Mouse (Mus musculus) forebrain, embryonic 15.5 days (tissue): Measurements from ENCODE around the gene Phlda1. TPM values are rescaled to one million over a fixed set of nuclear protein-coding genes. Genes with fewer than 3 reads are reported as not detected.

Experiments used
- ATAC-seq: fragments of 200-750 bp; cut with Nextera tagmentation; replicated peaks from 2 replicates; pipeline ENCODE4 v1.8.0; 2017; ENCODE audit warnings: mild to moderate bottlenecking, moderate TSS enrichment, moderate library complexity
- H3K27ac ChIP-seq: fragments of 300-500 bp; sonication (generic); replicated peaks from 2 replicates; pipeline ENCODE4 v1.5.1; 2015; ENCODE audit warnings: mild to moderate bottlenecking, inconsistent platforms
- H3K27me3 ChIP-seq: fragments of 300-500 bp; sonication (generic); 2 replicates; pipeline ENCODE4 v1.6.1; 2015; ENCODE audit warnings: inconsistent platforms
- H3K36me3 ChIP-seq: fragments of 300-500 bp; sonication (generic); 2 replicates; pipeline ENCODE4 v1.6.1; 2015; ENCODE audit warnings: mild to moderate bottlenecking, inconsistent platforms
- H3K4me1 ChIP-seq: fragments of 300-500 bp; sonication (generic); 2 replicates; pipeline ENCODE4 v1.6.1; 2015; ENCODE audit warnings: inconsistent platforms
- H3K4me2 ChIP-seq: fragments of 300-500 bp; sonication (generic); replicated peaks from 2 replicates; pipeline ENCODE4 v1.6.1; 2015; ENCODE audit warnings: mild to moderate bottlenecking, inconsistent platforms
- H3K4me3 ChIP-seq: fragments of 300-500 bp; sonication (generic); 2 replicates; pipeline ENCODE4 v1.5.1; 2015; ENCODE audit warnings: mild to moderate bottlenecking, inconsistent platforms
- H3K9ac ChIP-seq: fragments of 300-500 bp; sonication (generic); replicated peaks from 2 replicates; pipeline ENCODE4 v1.6.1; 2015; ENCODE audit warnings: mild to moderate bottlenecking, inconsistent platforms
- H3K9me3 ChIP-seq: fragments of 300-500 bp; sonication (generic); 2 replicates; pipeline ENCODE4 v1.6.1; 2016; ENCODE audit warnings: inconsistent platforms
- WGBS: fragments of 180-500 bp; shearing (Covaris S2); methylation state at CpG from one replicate; pipeline ENCODE4 v1.1.7; 2015; ENCODE audit warnings: mixed read lengths; 5-methylcytosine and 5-hydroxymethylcytosine counted together
- polyA plus RNA-seq: library from polyadenylated mRNA; unstranded; fragments of >200 nt; fragmentation: Nextera tagmentation; extraction: Ambion mirVana; gene quantifications from 2 replicates; pipeline ENCODE4 v1.2.1, GENCODE M21; 2015

The Phlda1 gene
- polyA plus RNA-seq, 1 experiment from 2014 or later, result 24.3 TPM

DNA sequence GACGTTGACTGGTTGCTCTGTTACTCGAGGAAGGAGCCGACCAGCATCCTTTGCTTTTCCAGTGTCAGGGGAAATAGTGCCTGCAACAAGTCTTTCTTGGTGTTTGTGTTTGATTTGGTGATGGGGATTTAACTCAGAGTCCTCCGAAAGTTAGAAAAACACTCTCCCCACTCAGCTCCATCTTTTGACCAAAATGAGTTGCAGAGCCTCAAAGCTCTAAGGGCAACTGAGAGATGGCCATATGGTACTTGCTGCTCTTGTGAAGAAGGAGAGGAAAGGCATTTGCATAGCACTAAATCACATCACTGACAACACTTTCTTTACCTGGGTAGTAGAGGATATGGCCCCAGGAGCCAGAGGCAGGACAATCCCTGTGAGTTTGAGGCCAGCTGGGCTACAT lies 12.3 kb downstream of the Phlda1 start:
- no peak overlapping the region for H3K4me3 ChIP-seq
- H3K9me3 ChIP-seq, result no peaks in the 10 kb centered on the region
- H3K27me3 ChIP-seq, result no peaks in the 10 kb centered on the region
- 86% methylated on average over 4 of the region's 4 CpGs for WGBS
- ATAC-seq, result no peak
- H3K4me2 ChIP-seq, result no peak overlapping the region
- H3K27ac ChIP-seq, result no peak overlapping the region
- no peaks in the 10 kb centered on the region for H3K36me3 ChIP-seq
- H3K9ac ChIP-seq, result no peak overlapping the region
- peaks cover 16% of the 10 kb centered on the region for H3K4me1 ChIP-seq

- Histone ChIP-seq H3K4me1 (peaks cover 16% of the 10 kb centered on the region), H3K27me3 (no peaks in the 10 kb centered on the region), H3K36me3 (no peaks in the 10 kb centered on the region), H3K4me3 (peak overlapping the region; percentile 28), H3K9ac (peak overlapping the region; percentile 6; the same call in 1 of the 2 replicates), H3K9me3 (no peaks in the 10 kb centered on the region), H3K4me2 (peak overlapping the region; percentile 40), H3K27ac (peak overlapping the region; percentile 50)
- 37% methylated on average over 24 of the region's 24 CpGs for WGBS
- ATAC-seq, result peak; percentile 68; the same call in 1 of the 2 replicates
Measured at GRCm38 (mm10) chr10:111519620-111520370, 13.7 kb downstream of the Phlda1 start.

DNA sequence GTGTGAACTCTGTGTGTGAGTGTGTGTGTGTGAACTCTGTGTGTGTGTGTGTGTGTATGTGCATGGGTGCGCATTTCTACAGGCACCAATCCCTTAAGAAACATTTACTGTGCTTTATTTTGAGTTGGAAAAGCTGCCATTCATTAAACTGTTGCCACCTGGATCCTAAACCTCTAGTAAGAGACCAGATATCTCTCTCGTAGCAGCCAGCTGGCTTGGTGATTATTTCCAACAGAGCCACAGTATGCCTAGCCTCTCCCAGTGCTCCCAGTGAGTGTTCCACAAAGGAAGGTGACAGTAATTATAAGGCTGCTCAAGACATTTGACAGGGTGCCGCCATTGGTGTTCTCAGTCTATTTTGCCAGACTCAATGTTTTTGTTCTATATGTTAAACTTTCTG lies 14.5 kb downstream of the Phlda1 start:
- Histone ChIP-seq H3K4me3 (no peak overlapping the region), H3K27ac (peak overlapping the region; percentile 50; the same call in 1 of the 2 replicates), H3K4me2 (no peak overlapping the region), H3K9ac (no peak overlapping the region), H3K36me3 (no peaks in the 10 kb centered on the region), H3K9me3 (no peaks in the 10 kb centered on the region), H3K27me3 (no peaks in the 10 kb centered on the region), H3K4me1 (peaks cover 16% of the 10 kb centered on the region)
- 42% methylated on average over 3 of the region's 3 CpGs for WGBS
- ATAC-seq, result peak; percentile 48; the same call in 1 of the 2 replicates

DNA sequence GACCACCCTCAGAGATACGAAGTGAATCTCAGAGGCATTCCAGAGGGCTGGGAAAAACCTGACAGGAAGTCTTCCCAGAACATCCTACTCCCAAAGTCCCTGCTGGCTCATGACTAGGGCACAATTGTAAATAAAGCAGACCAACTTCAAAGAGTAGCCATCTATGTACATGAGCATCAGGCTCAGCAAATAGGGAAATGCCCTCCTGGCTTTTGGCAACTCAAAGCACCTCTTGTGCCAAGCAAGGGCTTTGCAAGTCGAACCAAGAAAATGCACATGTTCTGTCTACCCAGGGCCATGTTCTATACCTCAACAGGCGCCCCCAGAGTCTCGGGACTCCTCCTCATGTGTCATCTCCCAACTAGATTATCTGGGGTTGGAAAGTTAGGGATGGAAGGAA lies 15.6 kb downstream of the Phlda1 start:
- no peaks in the 10 kb centered on the region for H3K36me3 ChIP-seq
- ATAC-seq, result no peak
- no peaks in the 10 kb centered on the region for H3K27me3 ChIP-seq
- WGBS, result 70% methylated on average over 4 of the region's 4 CpGs
- no peak overlapping the region for H3K9ac ChIP-seq
- no peaks in the 10 kb centered on the region for H3K9me3 ChIP-seq
- no peak overlapping the region for H3K4me2 ChIP-seq
- no peak overlapping the region for H3K27ac ChIP-seq
- no peak overlapping the region for H3K4me3 ChIP-seq
- peaks cover 19% of the 10 kb centered on the region for H3K4me1 ChIP-seq

GRCm38 (mm10) chr10:111522230-111522629 lies 16.1 kb downstream of the Phlda1 start:
- no peaks in the 10 kb centered on the region for H3K36me3 ChIP-seq
- no peak overlapping the region for H3K4me2 ChIP-seq
- no peaks in the 10 kb centered on the region for H3K27me3 ChIP-seq
- no peak overlapping the region for H3K9ac ChIP-seq
- no peak for ATAC-seq
- 85% methylated on average over 4 of the region's 4 CpGs for WGBS
- no peak overlapping the region for H3K27ac ChIP-seq
- H3K9me3 ChIP-seq, result no peaks in the 10 kb centered on the region
- H3K4me3 ChIP-seq, result no peak overlapping the region
- peaks cover 23% of the 10 kb centered on the region for H3K4me1 ChIP-seq

GRCm38 (mm10) chr10:111523894-111524293 lies 17.8 kb downstream of the Phlda1 start:
- Histone ChIP-seq H3K4me1 (peaks cover 23% of the 10 kb centered on the region), H3K9me3 (no peaks in the 10 kb centered on the region), H3K4me2 (no peak overlapping the region), H3K27me3 (no peaks in the 10 kb centered on the region), H3K9ac (no peak overlapping the region), H3K36me3 (no peaks in the 10 kb centered on the region), H3K27ac (no peak overlapping the region), H3K4me3 (no peak overlapping the region)
- ATAC-seq, result no peak
- WGBS, result 41% methylated on average over 12 of the region's 12 CpGs

DNA sequence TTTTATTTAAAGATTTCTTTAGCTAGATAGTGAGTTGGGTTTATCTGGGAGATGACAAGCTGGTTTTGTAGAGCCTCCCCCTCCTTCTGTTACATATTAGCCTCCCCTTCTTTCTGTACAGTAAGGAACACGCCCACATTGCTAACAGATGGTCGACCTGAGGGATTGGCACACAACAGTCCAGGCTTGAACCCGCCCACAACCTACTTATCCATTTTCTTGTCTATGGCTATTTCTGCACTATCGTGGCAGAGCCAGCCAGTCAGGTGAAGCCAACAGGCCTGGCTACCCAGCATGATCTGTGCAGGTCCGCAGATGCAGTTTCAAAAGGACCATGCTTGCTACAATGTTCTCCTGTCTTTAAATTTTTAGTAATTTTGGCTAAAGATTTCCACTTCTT lies 21.0 kb downstream of the Phlda1 start:
- Histone ChIP-seq H3K4me1 (peaks cover 7% of the 10 kb centered on the region; the same call in 1 of the 2 replicates), H3K9me3 (no peaks in the 10 kb centered on the region), H3K27ac (no peak overlapping the region), H3K4me2 (no peak overlapping the region), H3K9ac (no peak overlapping the region), H3K27me3 (no peaks in the 10 kb centered on the region), H3K4me3 (no peak overlapping the region), H3K36me3 (no peaks in the 10 kb centered on the region)
- ATAC-seq, result 0 out of 2 replicates have a peak, but pooled peaks have one; percentile 59
- WGBS, result 70% methylated on average over 5 of the region's 5 CpGs

- no peak for ATAC-seq
- Histone ChIP-seq H3K9ac (no peak overlapping the region), H3K36me3 (no peaks in the 10 kb centered on the region), H3K27me3 (no peaks in the 10 kb centered on the region), H3K27ac (no peak overlapping the region), H3K4me1 (peaks cover 7% of the 10 kb centered on the region; the same call in 1 of the 2 replicates), H3K4me3 (no peak overlapping the region), H3K9me3 (no peaks in the 10 kb centered on the region), H3K4me2 (no peak overlapping the region)
- WGBS, result 89% methylated on average over 7 of the region's 7 CpGs
Measured at GRCm38 (mm10) chr10:111527613-111528012, 21.5 kb downstream of the Phlda1 start.

- Histone ChIP-seq H3K4me1 (peaks cover 7% of the 10 kb centered on the region; the same call in 1 of the 2 replicates), H3K27me3 (no peaks in the 10 kb centered on the region), H3K4me2 (no peak overlapping the region), H3K4me3 (no peak overlapping the region), H3K9me3 (no peaks in the 10 kb centered on the region), H3K9ac (no peak overlapping the region), H3K36me3 (no peaks in the 10 kb centered on the region), H3K27ac (no peak overlapping the region)
- WGBS, result 65% methylated on average over 4 of the region's 4 CpGs
- ATAC-seq, result no peak
Measured at GRCm38 (mm10) chr10:111528283-111528682, 22.2 kb downstream of the Phlda1 start.

DNA sequence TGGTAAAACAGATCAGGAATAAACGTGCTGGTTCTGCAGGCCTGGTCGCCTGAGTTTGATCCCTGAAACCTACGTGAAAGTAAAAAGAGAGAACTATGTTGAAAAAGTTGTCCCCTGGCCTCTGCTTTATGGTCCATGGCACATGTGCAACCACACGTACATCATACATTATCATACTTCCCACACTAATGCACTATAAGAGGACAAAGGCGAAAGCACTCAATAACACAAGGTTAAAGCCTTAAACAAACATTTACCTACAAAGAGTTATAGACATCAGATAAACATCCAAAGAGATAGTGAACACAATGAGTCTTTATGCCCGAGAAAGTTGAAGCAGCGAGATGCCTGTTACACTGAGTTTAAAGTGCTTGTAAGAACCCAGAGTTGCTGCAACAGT lies 24.3 kb downstream of the Phlda1 start:
- no peaks in the 10 kb centered on the region for H3K9me3 ChIP-seq
- no peak for ATAC-seq
- H3K27ac ChIP-seq, result no peak overlapping the region
- WGBS, result 88% methylated on average over 7 of the region's 7 CpGs
- H3K4me1 ChIP-seq, result peaks cover 7% of the 10 kb centered on the region; the same call in 1 of the 2 replicates
- no peaks in the 10 kb centered on the region for H3K36me3 ChIP-seq
- H3K4me3 ChIP-seq, result no peak overlapping the region
- H3K9ac ChIP-seq, result no peak overlapping the region
- no peaks in the 10 kb centered on the region for H3K27me3 ChIP-seq
- no peak overlapping the region for H3K4me2 ChIP-seq

DNA sequence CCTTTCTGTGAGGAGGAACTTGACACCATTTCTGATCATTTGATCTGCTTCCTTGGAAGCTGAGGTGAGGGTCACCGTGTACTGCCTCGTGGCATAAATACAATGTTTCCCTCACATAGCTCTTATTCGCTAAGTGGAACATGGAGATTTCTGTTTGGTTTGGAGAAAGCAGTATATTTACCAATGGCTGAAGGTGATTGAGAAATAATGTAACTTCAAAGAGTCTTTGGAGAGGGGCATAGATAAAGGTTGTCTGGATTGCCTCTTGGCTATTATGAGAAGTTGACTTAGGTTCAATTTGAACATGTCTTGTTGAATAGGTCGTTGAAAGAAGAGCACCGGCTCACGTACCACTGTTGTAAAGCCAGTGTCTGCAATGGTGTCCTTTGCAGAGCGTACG lies 28.6 kb downstream of the Phlda1 start:
- no peak overlapping the region for H3K9ac ChIP-seq
- H3K9me3 ChIP-seq, result no peaks in the 10 kb centered on the region
- H3K27ac ChIP-seq, result no peak overlapping the region
- H3K4me2 ChIP-seq, result no peak overlapping the region
- no peaks in the 10 kb centered on the region for H3K27me3 ChIP-seq
- 87% methylated on average over 8 of the region's 8 CpGs for WGBS
- H3K4me3 ChIP-seq, result no peak overlapping the region
- peaks cover 7% of the 10 kb centered on the region for H3K4me1 ChIP-seq
- no peaks in the 10 kb centered on the region for H3K36me3 ChIP-seq
- ATAC-seq, result no peak

GRCm38 (mm10) chr10:111537410-111537809 lies 31.3 kb downstream of the Phlda1 start:
- no peaks in the 10 kb centered on the region for H3K27me3 ChIP-seq
- WGBS, result 92% methylated on average over 19 of the region's 19 CpGs
- H3K4me3 ChIP-seq, result no peak overlapping the region
- no peaks in the 10 kb centered on the region for H3K36me3 ChIP-seq
- H3K4me2 ChIP-seq, result no peak overlapping the region
- peaks cover 9% of the 10 kb centered on the region for H3K4me1 ChIP-seq
- ATAC-seq, result no peak
- no peak overlapping the region for H3K9ac ChIP-seq
- H3K9me3 ChIP-seq, result no peaks in the 10 kb centered on the region
- H3K27ac ChIP-seq, result no peak overlapping the region
